Mouse (Mus musculus) CH12.LX (cell line): Measurements from ENCODE around the gene Ppp1r37. TPM values are rescaled to one million over a fixed set of nuclear protein-coding genes. Genes with fewer than 3 reads are reported as not detected.

Experiments used
- DNase-seq: peaks from one replicate; pipeline ENCODE4 v3.0.0-alpha.2; 2013; ENCODE audit errors: extremely low read depth
- H3K27ac ChIP-seq: 2 replicates; pipeline ENCODE4 v1.5.1; 2012; ENCODE audit warnings: low read depth, mild to moderate bottlenecking, control low read depth, moderate library complexity; ENCODE audit not compliant: insufficient read depth
- H3K27me3 ChIP-seq: replicated peaks from 2 replicates; pipeline ENCODE3; 2012; ENCODE audit warnings: inconsistent platforms
- H3K36me3 ChIP-seq, 2 experiments: replicated peaks in 1 of 2; 2 replicates each; pipeline versions ENCODE3 to v1.6.1; 2012; ENCODE audit warnings: inconsistent platforms in 1 of 2, low read length in 1 of 2, mild to moderate bottlenecking in 1 of 2, mixed read lengths in 1 of 2, moderate library complexity in 1 of 2; ENCODE audit not compliant: control insufficient read depth in 1 of 2, insufficient read depth in 1 of 2
- H3K4me1 ChIP-seq, 2 experiments: 2 replicates each; pipeline ENCODE4 v1.6.1; 2012; ENCODE audit warnings: inconsistent platforms in 1 of 2, moderate library complexity in 1 of 2; ENCODE audit not compliant: insufficient read depth in 2 of 2, control insufficient read depth in 1 of 2
- H3K4me2 ChIP-seq: 2 replicates; pipeline ENCODE4 v1.6.1; 2012; ENCODE audit warnings: low read depth, mild to moderate bottlenecking, control low read depth; ENCODE audit not compliant: poor library complexity, insufficient read depth, severe bottlenecking
- H3K4me3 ChIP-seq, 3 experiments: fragments of 150-350 bp in 1 of 3; sonication (generic) in 1 of 3; replicated peaks in 1 of 3; 2 replicates each; pipeline versions ENCODE3 to v1.5.1; 2011 to 2012; ENCODE audit warnings: low read depth in 2 of 3, low read length in 2 of 3, mild to moderate bottlenecking in 2 of 3, moderate library complexity in 2 of 3, control low read depth in 1 of 3, improper control_type of control experiment in 1 of 3, inconsistent platforms in 1 of 3, mixed read lengths in 1 of 3; ENCODE audit not compliant: poor library complexity in 1 of 3
- H3K79me2 ChIP-seq: replicated peaks from 2 replicates; pipeline ENCODE4 v1.6.1; 2012; ENCODE audit warnings: mild to moderate bottlenecking, moderate library complexity; ENCODE audit not compliant: control insufficient read depth, poor library complexity, insufficient read depth, severe bottlenecking; ENCODE audit errors: extremely low read depth
- H3K9ac ChIP-seq: 2 replicates; pipeline ENCODE4 v1.6.1; 2012; ENCODE audit warnings: low read depth, mild to moderate bottlenecking, control low read depth, moderate library complexity; ENCODE audit not compliant: insufficient read depth
- H3K9me3 ChIP-seq: replicated peaks from 2 replicates; pipeline ENCODE3; 2012; ENCODE audit warnings: low read length, inconsistent platforms, mixed read lengths
- BHLHE40 ChIP-seq: IDR thresholded peaks from 2 replicates; pipeline ENCODE4 v1.6.1; 2011; ENCODE audit warnings: mild to moderate bottlenecking, low read depth, low read length, improper control_type of control experiment
- CHD1 ChIP-seq: IDR thresholded peaks from 2 replicates; pipeline ENCODE4 v1.6.1; 2012; ENCODE audit warnings: low read depth, low read length, improper control_type of control experiment, inconsistent platforms
- CHD2 ChIP-seq: IDR thresholded peaks from 2 replicates; pipeline ENCODE4 v1.6.1; 2011; ENCODE audit warnings: low read length, improper control_type of control experiment
- CTCF ChIP-seq, 2 experiments: IDR thresholded peaks in 1 of 2; conservative IDR thresholded peaks in 1 of 2; 2 replicates each; pipeline ENCODE4 v1.5.1; 2011 to 2012; ENCODE audit warnings: low read depth in 2 of 2, low read length in 2 of 2, improper control_type of control experiment in 1 of 2, inconsistent platforms in 1 of 2, mild to moderate bottlenecking in 1 of 2, moderate library complexity in 1 of 2
- E2F4 ChIP-seq: IDR thresholded peaks from 2 replicates; pipeline ENCODE4 v1.6.1; 2011; ENCODE audit warnings: low read depth, low read length, improper control_type of control experiment; ENCODE audit not compliant: insufficient replicate concordance
- ELF1 ChIP-seq: IDR thresholded peaks from 2 replicates; pipeline ENCODE4 v1.6.1; 2014; ENCODE audit warnings: low read depth, mild to moderate bottlenecking, inconsistent platforms, low read length, improper control_type of control experiment
- ETS1 ChIP-seq: conservative IDR thresholded peaks from 2 replicates; pipeline ENCODE4 v1.6.1; 2012; ENCODE audit warnings: low read depth, mild to moderate bottlenecking, inconsistent platforms, low read length, improper control_type of control experiment, moderate library complexity
- GABPA ChIP-seq: IDR thresholded peaks from 2 replicates; pipeline ENCODE4 v1.6.1; 2012; ENCODE audit warnings: low read depth, low read length, improper control_type of control experiment, inconsistent platforms; ENCODE audit not compliant: insufficient replicate concordance
- HCFC1 ChIP-seq: IDR thresholded peaks from 2 replicates; pipeline ENCODE4 v1.6.1; 2012; ENCODE audit warnings: low read depth, mild to moderate bottlenecking, inconsistent platforms, low read length, improper control_type of control experiment
- IRF4 ChIP-seq: IDR thresholded peaks from 2 replicates; pipeline ENCODE4 v1.6.1; 2014; ENCODE audit warnings: low read depth, mild to moderate bottlenecking, inconsistent platforms, low read length, improper control_type of control experiment
- JUN ChIP-seq: IDR thresholded peaks from 2 replicates; pipeline ENCODE4 v1.6.1; 2011; ENCODE audit warnings: low read depth, mild to moderate bottlenecking, low read length, improper control_type of control experiment, moderate library complexity; ENCODE audit not compliant: insufficient read depth
- KAT2A ChIP-seq: IDR thresholded peaks from 2 replicates; pipeline ENCODE4 v1.6.1; 2012; ENCODE audit warnings: low read length, improper control_type of control experiment, inconsistent platforms; ENCODE audit not compliant: insufficient replicate concordance
- MAFK ChIP-seq: IDR thresholded peaks from 2 replicates; pipeline ENCODE4 v1.6.1; 2011; ENCODE audit warnings: low read length, improper control_type of control experiment; ENCODE audit not compliant: insufficient replicate concordance
- MAZ ChIP-seq: IDR thresholded peaks from 2 replicates; pipeline ENCODE4 v1.6.1; 2012; ENCODE audit warnings: low read depth, mild to moderate bottlenecking, inconsistent platforms, low read length, improper control_type of control experiment, moderate library complexity
- MEF2A ChIP-seq: IDR thresholded peaks from 2 replicates; pipeline ENCODE4 v1.6.1; 2014; ENCODE audit warnings: low read depth, mild to moderate bottlenecking, inconsistent platforms, low read length, improper control_type of control experiment, borderline replicate concordance
- MXI1 ChIP-seq: IDR thresholded peaks from 2 replicates; pipeline ENCODE4 v1.6.1; 2011; ENCODE audit warnings: mild to moderate bottlenecking, low read depth, low read length, improper control_type of control experiment
- MYC ChIP-seq: IDR thresholded peaks from 2 replicates; pipeline ENCODE4 v1.6.1; 2011; ENCODE audit warnings: low read depth, mild to moderate bottlenecking, improper control_type of control experiment, low read length
- NELFE ChIP-seq: IDR thresholded peaks from 2 replicates; pipeline ENCODE4 v1.6.1; 2011; ENCODE audit warnings: low read depth, low read length, improper control_type of control experiment
- NRF1 ChIP-seq: IDR thresholded peaks from 2 replicates; pipeline ENCODE4 v1.6.1; 2014; ENCODE audit warnings: low read depth, mild to moderate bottlenecking, inconsistent platforms, low read length, improper control_type of control experiment, moderate library complexity
- SIN3A ChIP-seq: IDR thresholded peaks from 2 replicates; pipeline ENCODE4 v1.6.1; 2012; ENCODE audit warnings: low read length, improper control_type of control experiment, inconsistent platforms
- TBP ChIP-seq: conservative IDR thresholded peaks from 2 replicates; pipeline ENCODE4 v1.6.1; 2011; ENCODE audit warnings: low read depth, low read length, improper control_type of control experiment
- TCF12 ChIP-seq: IDR thresholded peaks from 2 replicates; pipeline ENCODE4 v1.6.1; 2014; ENCODE audit warnings: low read depth, mild to moderate bottlenecking, inconsistent platforms, low read length, improper control_type of control experiment
- USF1 ChIP-seq: IDR thresholded peaks from 2 replicates; pipeline ENCODE4 v1.6.1; 2014; ENCODE audit warnings: low read depth, mild to moderate bottlenecking, inconsistent platforms, low read length, improper control_type of control experiment
- USF2 ChIP-seq: conservative IDR thresholded peaks from 2 replicates; pipeline ENCODE4 v1.6.1; 2011; ENCODE audit warnings: low read depth, low read length, improper control_type of control experiment
- ZC3H11A ChIP-seq: IDR thresholded peaks from 2 replicates; pipeline ENCODE4 v1.6.1; 2012; ENCODE audit warnings: low read depth, mild to moderate bottlenecking, inconsistent platforms, low read length, improper control_type of control experiment
- ZMIZ1 ChIP-seq: IDR thresholded peaks from 2 replicates; pipeline ENCODE4 v1.6.1; 2012; ENCODE audit warnings: low read depth, mild to moderate bottlenecking, inconsistent platforms, low read length, improper control_type of control experiment
- ZNF384 ChIP-seq: IDR thresholded peaks from 2 replicates; pipeline ENCODE4 v1.6.1; 2012; ENCODE audit warnings: low read depth, low read length, improper control_type of control experiment, inconsistent platforms
- dilution Hi-C: fragments of 300-500 bp; cut with MboI; formaldehyde crosslinking; loops from 2 replicates; pipeline ENCODE4 v1.14.3; 2020; ENCODE audit warnings: low sequenced_read_pairs; ENCODE audit not compliant: extremely low pct_unique_long_range_greater_than_20kb, extremely low pct_ligation_motif_present
- in situ Hi-C: fragments of 300-500 bp; cut with MboI; formaldehyde crosslinking; loops from 3 replicates; pipeline ENCODE4 v1.14.3; 2019; ENCODE audit warnings: low sequenced_read_pairs, low pct_ligation_motif_present, low pct_unique_long_range_greater_than_20kb, mixed read lengths
- polyA plus RNA-seq: library from polyadenylated mRNA; unstranded; fragments of >175 nt; gene quantifications from 2 replicates; pipeline ENCODE4 v1.2.1, GENCODE M21; 2012; ENCODE audit warnings: low read depth; ENCODE audit not compliant: insufficient read length
- total RNA-seq, 2 experiments: library from RNA; depleted of rRNA; stranded (reverse); fragments of 300-350 nt in 1 of 2; fragments of >200 nt in 1 of 2; gene quantifications; 2 replicates each; pipeline ENCODE4 v1.2.3; 2012 to 2014

Ppp1r37 gene
- total and polyA plus RNA-seq, 3 experiments, result 7.3 to 15.7 (median 13.8) TPM

GRCm38 (mm10) chr7:19579751-19580150, 16.9 kb upstream of the Ppp1r37 start:
- H3K4me3 ChIP-seq, result peak overlapping the region in 2 of 3 experiments; percentile 7 to 61
- H3K9me3 ChIP-seq, result no peaks in the 10 kb centered on the region
- no peak for TF ChIP-seq MAZ
- peak; percentile 44; the same call in 1 of the 2 replicates for TF ChIP-seq ZMIZ1
- TF ChIP-seq MXI1, result no peak
- TF ChIP-seq MYC, result no peak
- no peak for TF ChIP-seq ELF1
- TF ChIP-seq MAFK, result no peak
- no peak for TF ChIP-seq CHD1
- peaks cover 31% of the 10 kb centered on the region for H3K79me2 ChIP-seq
- H3K4me1 ChIP-seq, result peaks cover 15 to 57% of the 10 kb centered on the region in 2 experiments
- dilution Hi-C loops, result no loop called here
- no peak for DNase-seq
- H3K9ac ChIP-seq, result peak overlapping the region; percentile 88; the same call in 1 of the 2 replicates
- H3K4me2 ChIP-seq, result peak overlapping the region; percentile 58; the same call in 1 of the 2 replicates
- H3K27ac ChIP-seq, result peak overlapping the region; percentile 95
- H3K27me3 ChIP-seq, result no peaks in the 10 kb centered on the region
- in situ Hi-C loops, result loop anchor here (10.0 kb wide), 1 partner anchor 75 kb away; the partner anchor contains the start of genes Bloc1s3 and Trappc6a
- peaks cover 43 to 54% of the 10 kb centered on the region in 2 experiments for H3K36me3 ChIP-seq

- no peak for TF ChIP-seq MEF2A
- no peak for TF ChIP-seq MAFK
- TF ChIP-seq KAT2A, result no peak
- TF ChIP-seq MAZ, result no peak
- no peak for TF ChIP-seq CTCF (conservative IDR thresholded peaks at IDR 0.05 in 1 of 2, IDR thresholded peaks at IDR 0.05 in 1 of 2; ENCODE audit: low read depth in 2 of 2, low read length in 2 of 2)
- no peak for TF ChIP-seq ZNF384
- no peak for TF ChIP-seq E2F4
- no peak for TF ChIP-seq NELFE
- TF ChIP-seq GABPA, result no peak
- no peak; the same call in 1 of the 2 replicates for TF ChIP-seq ZMIZ1
- TF ChIP-seq NRF1, result no peak
- TF ChIP-seq CHD2, result no peak
- TF ChIP-seq MYC, result no peak
- peak; percentile 10; the same call in 1 of the 2 replicates for TF ChIP-seq CHD1
- TF ChIP-seq TCF12, result no peak
- no peak for TF ChIP-seq USF1
- TF ChIP-seq ETS1, result no peak
- no peak for TF ChIP-seq SIN3A
- TF ChIP-seq IRF4, result no peak
- no peak for TF ChIP-seq USF2
- 0 out of 2 replicates have a peak, but pooled peaks have one; percentile 16 for TF ChIP-seq BHLHE40
- TF ChIP-seq JUN, result no peak
- TF ChIP-seq MXI1, result no peak
- 0 out of 2 replicates have a peak, but pooled peaks have one; percentile 20 for TF ChIP-seq TBP
- 0 out of 2 replicates have a peak, but pooled peaks have one; percentile 1 for TF ChIP-seq HCFC1
- TF ChIP-seq ZC3H11A, result no peak
- 0 out of 2 replicates have a peak, but pooled peaks have one; percentile 1 for TF ChIP-seq ELF1
- no peaks in the 10 kb centered on the region for H3K9me3 ChIP-seq
- H3K27ac ChIP-seq, result peak overlapping the region; percentile 95
- peaks cover 31% of the 10 kb centered on the region for H3K79me2 ChIP-seq
- H3K4me2 ChIP-seq, result peak overlapping the region; percentile 58
- H3K27me3 ChIP-seq, result no peaks in the 10 kb centered on the region
- dilution Hi-C loops, result no loop called here
- in situ Hi-C loops, result loop anchor here (10.0 kb wide), 1 partner anchor 74 kb away; the partner anchor contains the start of genes Bloc1s3 and Trappc6a
- H3K4me1 ChIP-seq, result peaks cover 17 to 63% of the 10 kb centered on the region in 2 experiments
- H3K36me3 ChIP-seq, result peaks cover 30 to 41% of the 10 kb centered on the region in 2 experiments
- H3K9ac ChIP-seq, result peak overlapping the region; percentile 88
- peak; percentile 53 for DNase-seq
- H3K4me3 ChIP-seq, result peak overlapping the region; percentile 61 to 82 (median 76)
These were observed 15.6 kb upstream of the Ppp1r37 start for GRCm38 (mm10) chr7:19578436-19578835.
